Mouse (Mus musculus) bone marrow macrophage, adult 2 months (primary cell): ENCODE results near the gene P2rx6.

Experiments
- CTCF ChIP-seq: IDR thresholded peaks from 2 replicates; pipeline ENCODE4 v1.5.1; 2012; ENCODE audit warnings: low read depth, mild to moderate bottlenecking, low read length, moderate library complexity
- POLR2A ChIP-seq: IDR thresholded peaks from 2 replicates; pipeline ENCODE4 v1.6.1; 2012; ENCODE audit warnings: mild to moderate bottlenecking, low read depth, low read length, borderline replicate concordance

DNA sequence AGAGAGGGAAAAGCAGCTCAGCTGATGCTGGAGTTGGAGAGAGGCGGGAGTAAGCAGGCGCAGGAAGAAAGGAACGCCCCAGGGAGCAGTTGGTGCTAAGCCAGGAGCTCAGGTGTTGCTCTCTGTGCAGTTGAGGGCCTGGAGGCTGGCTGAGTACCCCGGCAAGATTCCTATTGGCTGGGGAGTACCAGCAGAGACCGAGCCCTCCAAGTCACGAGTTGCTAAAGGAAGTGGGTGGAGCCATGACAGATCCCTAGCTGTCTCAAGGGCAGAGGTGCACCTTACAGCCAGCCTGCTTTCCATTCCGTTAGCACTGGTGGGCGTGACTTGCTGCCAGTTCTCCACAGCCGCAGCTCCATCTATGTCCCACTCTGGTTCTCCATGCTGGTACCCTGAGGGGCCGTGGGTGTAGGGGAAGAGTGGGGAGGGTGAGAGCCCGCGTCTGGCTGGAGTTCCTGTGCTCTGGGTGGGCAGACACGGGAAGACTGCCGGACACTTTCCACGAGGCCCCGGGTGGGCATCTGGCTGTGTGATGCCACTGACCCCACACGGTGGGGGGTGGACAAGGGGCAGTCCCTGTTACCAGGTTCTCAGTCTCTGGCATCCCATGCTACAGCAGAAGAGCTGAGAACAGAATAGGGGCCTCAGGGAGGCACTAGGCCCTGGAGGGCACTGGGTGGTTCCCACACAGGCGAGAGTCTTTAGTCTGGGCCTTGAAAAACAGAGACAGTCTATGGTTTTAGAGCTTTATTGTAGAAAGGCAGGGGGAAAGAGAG lies 7.6 kb upstream of the P2rx6 start:
- TF ChIP-seq CTCF (no peak), POLR2A (no peak)
